Mouse (Mus musculus) MEL-GATA-1-ER (cell line): ENCODE measurements around the gene Glt8d1.
A peak's percentile ranks its signal among the peaks of the same experiment; 100 is the strongest.

Source experiments
- DNase-seq: peaks from one replicate; pipeline ENCODE4 v3.0.0-alpha.2; 2012; ENCODE audit warnings: low read depth; ENCODE audit errors: extremely low read depth

Gene Glt8d1

DNA sequence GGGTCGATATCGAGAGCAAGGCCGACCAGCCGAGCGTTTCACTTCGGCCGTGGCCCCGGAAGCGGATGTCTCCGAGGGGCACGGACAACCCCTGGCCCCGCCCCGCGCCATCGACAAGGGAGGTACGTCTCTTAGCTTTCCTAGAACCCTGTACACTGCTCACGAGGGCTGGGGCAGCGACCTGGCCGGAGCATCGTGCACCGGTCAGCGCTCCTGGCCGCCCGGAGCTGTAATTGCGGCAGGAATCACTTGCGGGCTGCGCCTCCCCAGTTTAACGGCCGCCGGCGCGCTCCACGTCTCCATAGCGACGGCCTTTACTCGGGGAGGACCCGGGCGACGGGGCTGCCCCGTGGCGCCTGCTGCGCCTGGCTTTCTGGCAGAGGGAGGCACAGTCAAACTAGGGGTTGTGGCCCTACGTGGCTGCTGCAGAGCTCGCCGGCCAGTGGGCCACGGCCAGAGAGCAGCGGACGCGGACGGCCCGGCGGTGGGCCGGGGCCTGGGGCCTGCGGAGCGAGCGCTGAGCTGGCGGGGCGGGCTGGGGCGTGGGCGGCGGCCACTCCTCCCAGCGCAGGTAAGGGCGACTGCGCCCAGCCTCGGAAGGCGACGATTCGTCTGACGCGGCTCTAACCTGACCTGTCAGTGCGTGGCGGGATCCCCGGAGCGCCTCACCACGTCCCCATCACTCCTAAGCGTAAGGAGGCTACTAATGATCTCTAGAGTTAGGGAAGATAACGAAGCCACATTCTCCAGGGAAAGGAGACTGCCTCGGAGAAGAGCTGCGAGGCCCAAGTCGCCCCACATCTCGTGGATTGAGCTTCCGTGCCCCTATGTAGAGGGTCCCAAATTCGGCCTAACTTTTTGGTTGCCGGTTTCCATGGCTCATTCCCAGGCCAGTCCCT, at the start of gene Glt8d1, which contains the start of gene Spcs1:
Gene Glt8d1, plus strand, starts transcription at position 94 of the 899 bp plus-strand sequence.
Gene Spcs1, minus strand, starts transcription at position 366 of the 899 bp plus-strand sequence.
- no peak for DNase-seq

DNA sequence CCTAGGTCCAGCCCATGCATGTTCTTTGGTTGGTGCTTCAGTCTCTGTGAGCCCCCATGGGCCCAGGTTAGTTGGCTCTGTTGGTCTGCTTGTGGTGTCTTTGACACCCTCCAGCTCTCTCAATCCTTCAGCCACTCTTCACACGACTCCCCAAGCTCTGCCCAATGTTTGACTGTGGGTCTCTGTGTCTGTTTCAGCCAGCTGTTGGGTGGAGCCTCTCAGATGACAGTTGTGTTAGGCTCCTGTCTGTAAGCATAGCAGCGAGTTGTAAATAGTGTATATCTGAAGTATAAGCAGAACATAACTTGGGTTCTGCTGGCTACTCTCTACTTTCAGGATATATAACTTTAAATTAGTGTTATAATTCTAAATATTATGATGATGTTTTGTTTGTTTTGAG, 42.7 kb upstream of the Glt8d1 start:
- DNase-seq: no peak

DNA sequence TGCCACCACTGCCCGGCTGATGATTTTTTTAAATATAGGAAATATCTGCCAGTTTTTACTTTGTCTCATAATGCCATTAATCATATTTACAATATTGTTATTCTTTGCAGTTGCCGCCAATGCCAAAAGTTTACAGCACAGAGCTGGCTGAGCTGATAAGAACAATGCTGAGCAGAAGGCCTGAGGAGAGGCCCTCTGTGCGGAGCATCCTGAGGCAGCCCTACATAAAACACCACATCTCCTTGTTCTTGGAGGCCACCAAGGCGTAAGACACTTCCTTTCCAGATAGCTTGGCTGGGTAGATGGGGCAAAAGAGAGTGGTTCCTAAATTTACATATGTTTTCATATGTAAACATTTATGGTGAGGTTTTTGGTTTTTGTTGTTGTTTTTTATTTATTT, 42.2 kb upstream of the Glt8d1 start:
- DNase-seq: no peak

DNA sequence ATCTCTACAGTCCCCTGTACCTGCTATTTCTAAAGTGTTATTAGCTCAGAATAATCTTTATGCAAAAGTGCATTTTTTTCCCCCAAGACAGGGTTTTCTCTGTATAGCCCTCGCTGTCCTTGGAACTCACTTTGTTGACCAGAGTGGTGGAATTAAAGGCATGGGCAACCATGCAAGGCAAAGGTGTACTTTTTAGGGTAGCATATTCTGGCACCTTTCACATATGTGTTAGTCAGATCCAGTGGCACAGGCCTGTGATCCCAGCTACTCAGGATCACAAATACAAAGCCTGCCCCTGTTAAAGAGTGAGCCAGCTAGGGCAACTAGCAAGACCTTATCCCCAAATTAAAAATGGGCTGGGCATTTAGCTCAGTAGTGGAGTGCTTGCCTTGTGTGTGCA, 40.8 kb upstream of the Glt8d1 start:
- DNase-seq: no peak

DNA sequence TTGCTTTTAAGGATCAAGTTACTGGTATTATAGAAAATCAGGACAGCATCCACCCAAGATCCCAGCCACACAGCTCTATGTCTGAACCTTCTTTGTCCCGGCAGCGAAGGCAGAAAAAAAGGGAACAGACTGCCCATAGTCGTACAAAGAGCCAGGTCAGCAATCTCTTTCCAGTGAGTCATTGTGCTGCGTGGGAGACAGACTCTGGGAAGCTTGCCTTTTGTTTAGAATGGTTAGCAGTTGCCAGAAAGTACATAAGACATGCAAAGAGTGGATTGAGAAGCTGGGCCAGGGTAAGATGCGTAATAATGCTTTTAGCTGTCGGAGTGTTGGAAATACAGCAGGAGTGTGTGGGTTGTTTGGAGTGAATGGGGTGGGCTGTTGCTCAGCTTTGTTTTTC, 27.0 kb upstream of the Glt8d1 start:
- no peak for DNase-seq

DNA sequence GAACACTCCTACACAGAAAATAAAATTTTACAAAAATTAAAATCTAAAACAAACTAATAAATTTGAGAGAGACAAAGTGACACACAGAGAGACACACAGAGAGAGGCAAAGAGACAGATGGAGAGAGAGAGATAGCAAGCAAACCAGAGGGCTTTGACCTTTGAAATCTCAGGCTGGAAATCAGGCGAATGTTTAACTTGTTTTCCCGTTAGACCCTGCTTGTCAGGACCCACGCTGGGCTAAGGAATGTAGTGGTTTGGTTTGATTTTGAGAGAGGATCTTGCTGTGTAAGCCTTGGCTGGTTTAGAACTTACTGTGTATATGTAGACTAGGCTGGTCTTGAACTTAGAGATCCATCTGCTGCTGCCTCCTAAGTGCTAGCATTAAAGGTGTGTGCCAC, 25.0 kb upstream of the Glt8d1 start:
- DNase-seq: no peak

DNA sequence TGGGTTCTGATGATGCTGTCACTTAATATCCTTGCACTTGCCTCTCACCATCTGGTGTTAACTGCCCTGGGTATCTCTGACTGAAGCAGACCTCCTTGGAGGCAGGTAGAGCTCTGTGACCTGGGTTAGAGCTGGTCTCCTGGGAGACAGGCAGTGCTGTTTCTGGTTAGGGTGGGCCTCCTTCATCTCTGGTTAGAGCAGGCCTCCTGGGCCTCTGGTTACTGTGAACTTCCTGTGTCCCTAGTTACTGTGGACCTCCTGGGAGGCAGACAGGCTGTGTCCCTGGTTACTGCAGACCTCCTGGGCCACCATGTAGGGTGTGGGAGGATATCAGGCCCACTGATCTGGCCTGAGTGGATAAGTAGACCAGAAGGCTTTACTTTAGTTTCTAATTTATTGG, 4.8 kb upstream of the Glt8d1 start:
- DNase-seq: no peak

DNA sequence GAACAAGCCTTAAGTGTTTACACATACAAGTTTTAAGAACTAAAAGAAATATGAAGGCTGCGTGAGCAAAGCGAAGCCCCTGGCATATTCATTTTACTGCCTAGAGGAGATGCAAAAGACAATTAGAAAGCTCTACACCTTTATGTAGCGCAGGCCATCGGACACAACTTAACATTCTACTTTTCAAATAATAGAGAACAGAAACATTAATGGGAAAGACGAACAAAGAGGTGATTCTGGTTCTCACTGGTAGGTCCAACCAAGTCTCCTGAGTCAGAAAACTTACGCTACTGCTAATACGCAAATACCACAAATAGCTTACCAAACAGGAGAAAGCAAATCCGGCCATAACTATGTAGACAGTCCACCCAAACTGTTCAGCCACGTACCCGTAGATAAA, 844 bp upstream of the Glt8d1 start:
- no peak for DNase-seq

DNA sequence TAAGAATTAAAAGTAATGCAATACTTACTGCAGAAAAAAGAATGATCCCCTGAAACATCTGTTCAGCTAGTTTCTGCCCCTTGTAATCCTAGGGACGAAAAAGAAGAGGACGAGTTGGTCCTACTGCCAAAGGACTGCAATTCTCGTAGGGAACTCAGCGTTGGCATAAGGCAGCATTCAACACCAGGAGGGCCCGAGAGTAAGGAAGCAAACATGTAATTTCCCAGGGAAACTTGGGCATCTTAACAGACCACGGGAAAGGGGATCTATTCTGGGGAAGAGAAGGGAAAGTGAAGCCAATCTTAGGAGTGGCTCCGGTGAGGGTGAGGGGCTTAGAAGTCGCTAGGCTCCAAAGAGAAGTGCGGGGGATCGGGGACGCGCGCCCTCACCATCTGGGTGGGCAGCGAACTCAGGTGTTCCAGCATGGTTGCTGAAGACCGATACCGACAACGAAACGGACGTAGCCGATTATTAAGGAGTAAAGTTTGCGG, 339 bp upstream of the Glt8d1 start:
- no peak for DNase-seq

DNA sequence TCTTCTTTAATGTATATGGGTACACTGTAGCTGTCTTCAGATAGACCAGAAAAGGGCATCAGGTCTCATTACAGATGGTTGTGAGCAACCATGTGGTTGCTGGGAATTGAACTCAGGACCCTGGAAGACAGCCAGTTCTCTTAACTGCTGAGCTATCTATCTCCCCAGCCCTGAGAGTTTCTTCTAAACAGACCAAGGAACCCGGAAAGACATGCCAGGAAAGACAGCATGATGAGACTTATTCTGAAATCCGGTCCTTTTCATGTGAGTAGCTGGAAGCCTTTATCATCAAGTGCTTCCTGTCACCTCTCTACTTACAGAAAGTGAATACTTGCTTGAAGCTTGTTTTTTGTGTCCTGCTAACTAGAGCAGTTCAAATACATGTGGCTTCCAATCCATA, 3.3 kb downstream of the Glt8d1 start:
- no peak for DNase-seq

DNA sequence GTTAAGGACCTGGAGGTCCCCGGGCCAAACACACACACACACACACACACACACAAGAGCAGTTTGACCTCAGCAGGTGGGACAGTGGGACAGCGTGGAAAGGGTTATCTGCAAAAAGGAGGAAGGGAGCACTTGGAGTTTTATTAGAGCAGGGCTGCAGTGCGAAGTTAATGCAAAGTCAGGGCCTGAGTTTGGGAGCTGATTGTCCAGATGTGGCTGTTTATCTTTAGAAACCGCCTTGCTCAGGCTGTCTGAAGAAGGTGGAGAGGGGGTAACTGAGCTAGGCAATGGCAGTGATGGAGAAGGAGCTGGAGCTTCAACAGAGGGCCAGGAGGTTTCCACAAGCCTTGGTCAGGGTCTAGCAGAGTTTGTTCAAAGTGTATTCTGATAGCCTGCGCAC, 5.6 kb downstream of the Glt8d1 start:
- no peak for DNase-seq

DNA sequence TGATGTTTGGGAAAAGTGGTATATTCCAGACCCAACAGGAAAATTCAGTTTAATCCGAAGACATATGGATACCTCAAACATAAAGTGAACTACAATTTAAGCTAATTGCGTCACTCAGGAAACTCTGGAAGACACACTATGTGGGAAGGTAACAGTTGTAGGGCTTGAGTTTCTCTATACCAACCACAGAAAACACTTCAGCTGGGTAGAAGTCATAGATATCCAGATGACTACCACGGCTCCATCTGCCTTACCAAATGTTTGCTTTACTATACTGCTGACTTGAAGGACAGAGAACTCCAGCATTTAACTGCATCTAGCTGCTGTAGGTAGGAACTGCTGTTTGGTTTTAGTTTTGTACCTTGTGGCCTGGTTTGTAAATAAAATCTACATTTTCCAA, 10.4 kb downstream of the Glt8d1 start:
- no peak for DNase-seq

DNA sequence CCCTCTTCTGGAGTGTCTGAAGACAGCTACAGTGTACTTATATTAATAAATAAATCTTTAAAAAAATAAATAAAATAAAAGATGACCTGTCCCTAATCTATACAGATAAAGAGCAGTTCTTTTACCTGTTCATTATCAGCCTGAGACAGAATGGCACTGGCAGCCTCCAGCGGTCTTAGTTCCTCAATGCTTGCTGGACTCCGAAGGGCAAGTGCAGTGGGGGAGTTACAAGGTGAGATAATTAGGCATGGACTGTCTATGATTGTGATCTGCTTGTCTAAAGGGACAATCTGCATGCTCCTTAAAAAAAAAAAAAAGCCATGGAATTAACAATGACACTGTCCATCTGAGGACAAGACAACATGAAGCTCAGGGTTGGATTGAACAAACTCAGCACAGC, 12.7 kb downstream of the Glt8d1 start:
- no peak for DNase-seq

DNA sequence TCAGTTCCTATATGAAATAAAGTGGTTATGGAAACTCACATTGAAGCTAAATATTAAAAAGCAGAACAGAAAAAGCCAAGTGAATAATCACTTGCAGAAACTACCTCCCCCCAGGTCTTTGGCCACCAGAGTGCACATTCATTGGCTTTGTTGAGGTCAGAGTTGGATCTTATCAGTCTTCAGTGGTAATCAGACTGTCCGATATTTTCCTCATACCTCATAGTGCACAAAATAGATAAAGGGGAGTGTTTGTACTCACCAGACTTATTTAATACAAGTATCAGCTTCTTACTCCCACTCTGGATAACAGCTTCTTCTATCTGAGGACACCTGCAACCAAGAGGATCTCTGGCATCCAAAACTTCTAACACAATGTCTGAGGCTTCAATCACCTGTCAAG, 14.9 kb downstream of the Glt8d1 start:
- DNase-seq: no peak

DNA sequence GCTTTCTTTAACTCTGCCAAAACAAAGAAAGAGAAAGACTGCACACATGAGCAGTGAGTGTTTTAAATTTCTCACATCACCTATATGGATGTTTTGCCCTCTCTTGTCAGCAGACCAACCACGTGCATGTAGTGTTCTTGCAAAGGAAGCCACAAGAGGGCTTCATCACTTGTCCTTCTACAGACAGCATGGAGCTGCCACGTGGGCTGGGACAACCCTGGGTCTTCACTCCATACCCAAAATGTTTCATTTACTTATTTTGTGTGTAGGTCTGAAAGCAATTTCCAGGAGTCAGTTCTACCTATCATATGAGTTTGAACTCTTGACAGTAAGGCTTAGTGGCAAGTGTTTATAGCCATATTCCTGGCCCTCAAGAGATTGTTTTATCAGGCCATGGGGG, 16.7 kb downstream of the Glt8d1 start:
- no peak for DNase-seq

DNA sequence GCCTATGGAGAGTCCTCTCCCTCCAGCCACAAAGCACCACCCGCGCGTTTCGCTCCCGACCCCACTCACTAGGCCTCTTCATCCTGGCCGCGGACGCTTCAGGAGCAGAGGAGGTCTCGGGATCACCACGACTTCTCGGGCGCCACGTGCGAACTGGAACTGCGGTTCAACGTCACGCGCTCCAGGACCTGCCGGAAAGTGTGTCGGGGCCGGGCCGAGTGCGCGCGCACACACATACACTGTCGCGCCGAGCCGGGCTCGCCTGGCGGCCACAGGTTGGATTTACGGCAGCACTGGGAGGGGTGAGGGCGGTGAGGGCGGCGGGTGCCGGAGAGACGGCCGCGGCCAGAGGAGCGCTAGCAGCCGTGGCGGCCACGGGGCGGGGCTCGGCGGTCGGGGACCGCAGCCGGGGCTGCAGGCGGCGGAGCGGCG, 17.7 kb downstream of the Glt8d1 start, which contains the start of the genes Pbrm1 and Gnl3:
Gene Pbrm1, plus strand, starts transcription at position 279 of the 432 bp plus-strand sequence.
Gene Gnl3, minus strand, starts transcription at position 293 of the 432 bp plus-strand sequence.
- peak; percentile 78 for DNase-seq

DNA sequence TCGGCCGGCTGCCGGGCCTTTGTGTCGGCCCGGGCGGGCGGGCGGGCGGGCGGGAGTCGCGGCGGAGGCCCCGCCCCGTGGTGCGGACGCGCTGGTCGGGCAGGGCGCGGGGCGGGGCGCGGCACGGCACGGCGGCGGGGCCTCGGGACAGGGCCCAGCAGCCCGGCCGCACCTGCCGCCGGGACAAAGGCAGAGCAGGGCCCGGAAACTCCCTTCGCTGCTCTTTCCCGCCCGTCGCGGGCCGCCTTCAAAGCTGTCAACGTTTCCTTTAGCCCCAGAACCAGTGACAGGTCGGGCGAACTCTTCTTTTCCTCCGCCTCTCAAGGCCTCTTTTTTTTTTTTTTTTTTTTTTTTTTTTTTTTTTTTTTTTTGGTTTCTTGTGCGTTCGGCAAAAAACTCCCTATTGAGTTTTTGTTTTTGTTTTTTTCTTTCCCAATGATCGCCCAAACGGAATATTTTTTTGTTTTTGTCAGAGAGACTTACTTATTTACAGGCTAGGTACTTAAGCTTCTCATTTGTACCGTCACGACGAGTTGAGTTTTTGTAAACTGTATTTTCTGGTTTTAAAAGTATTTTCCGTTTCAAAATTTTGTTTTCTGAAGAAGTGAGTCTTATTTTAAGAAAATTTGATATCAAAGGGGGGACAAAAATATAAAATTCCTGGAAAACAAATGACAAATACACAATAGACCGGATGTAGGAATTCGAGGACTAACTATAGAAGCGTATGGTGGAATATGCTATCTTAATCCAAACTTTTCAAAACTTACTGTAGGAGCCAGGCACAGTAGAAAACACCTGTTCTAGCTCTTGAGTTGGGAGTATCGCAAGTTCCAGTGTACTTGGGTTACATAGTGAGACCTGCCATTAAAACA, 18.4 kb downstream of the Glt8d1 start:
- no peak for DNase-seq

DNA sequence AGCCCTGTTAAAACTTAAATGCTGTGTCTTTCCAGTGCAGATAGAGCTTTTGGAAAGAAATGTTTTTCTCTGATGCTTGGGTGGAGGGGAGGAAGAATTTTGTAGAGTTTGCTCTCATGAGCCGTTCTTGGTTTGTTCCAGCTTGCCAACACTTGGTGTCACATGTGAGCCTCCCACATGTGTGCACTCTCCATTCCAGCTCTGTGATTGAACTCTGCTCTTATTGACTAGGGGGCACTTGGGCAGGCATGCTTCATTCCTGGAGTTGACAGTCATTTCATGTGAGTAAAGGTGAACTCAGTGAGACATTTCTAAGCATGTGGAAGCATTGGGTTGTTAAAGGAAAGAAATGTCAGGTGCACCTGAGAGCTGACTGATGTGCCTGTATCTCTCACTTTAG, 21.4 kb downstream of the Glt8d1 start:
- DNase-seq: no peak

DNA sequence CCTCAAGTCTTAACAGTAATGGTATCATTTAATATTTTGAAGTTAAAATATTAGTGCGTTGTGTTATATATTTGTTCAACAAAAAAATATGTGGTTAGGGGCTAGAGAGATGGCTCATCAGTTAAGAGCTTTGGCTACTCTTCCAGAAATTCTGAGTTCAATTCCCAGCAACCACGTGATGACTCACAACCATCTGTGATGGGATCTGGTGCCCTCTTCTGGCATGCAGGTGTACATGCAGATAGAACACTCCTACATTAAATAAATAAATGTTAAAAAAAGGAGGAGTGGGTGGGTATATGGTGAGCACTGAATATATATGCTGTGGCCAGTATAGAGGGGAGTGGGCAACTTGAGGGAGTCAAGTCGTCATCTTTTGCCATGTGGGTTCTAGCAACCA, 24.6 kb downstream of the Glt8d1 start:
- no peak for DNase-seq

DNA sequence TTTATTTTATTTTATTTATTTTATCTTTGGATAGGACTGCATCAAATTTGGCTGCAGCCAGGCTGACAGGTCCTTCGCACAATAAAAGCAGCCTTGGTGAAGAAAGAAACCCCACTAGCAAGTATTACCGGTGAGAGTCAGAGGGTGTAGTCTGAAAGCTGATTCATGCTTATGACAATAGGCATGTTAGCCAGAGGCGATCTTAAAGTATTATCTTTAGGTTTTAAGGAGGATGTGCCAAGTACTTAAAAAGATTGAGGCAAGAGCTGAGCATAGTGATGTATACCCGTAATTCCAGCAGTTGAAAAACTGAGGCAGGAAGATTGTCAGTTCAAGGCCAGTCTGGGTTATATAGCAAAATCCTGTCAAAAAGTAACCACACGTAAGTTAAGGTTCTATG, 44.1 kb downstream of the Glt8d1 start:
- no peak for DNase-seq

DNA sequence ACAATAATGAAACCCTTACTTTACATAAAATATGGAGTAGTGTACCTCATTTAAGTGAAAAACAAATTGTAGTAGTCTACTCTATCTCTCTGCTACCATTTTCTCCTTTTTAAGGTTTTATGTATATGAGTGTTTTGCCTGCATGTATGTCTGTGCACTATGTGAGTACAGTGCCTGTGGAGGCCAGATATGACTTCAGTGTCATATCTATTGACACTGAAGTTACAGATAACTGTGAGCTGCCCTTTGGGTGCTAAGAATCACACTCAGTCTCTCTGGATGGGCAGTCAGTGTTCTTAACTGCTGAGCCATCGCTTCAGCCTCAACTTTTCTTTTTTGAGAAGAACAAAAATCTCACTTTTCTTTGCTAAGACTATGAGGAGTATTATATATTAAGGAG, 44.6 kb downstream of the Glt8d1 start:
- DNase-seq: no peak
